Mouse (Mus musculus): ENCODE data around the gene Hspbap1.

Gene Hspbap1

GRCm38 (mm10) chr16:35806973-35807662 lies 36.9 kb downstream of the Hspbap1 start:
- no peak for DNase-seq

- no peak for DNase-seq
Measured at GRCm38 (mm10) chr16:35807663-35807992, 37.5 kb downstream of the Hspbap1 start.

GRCm38 (mm10) chr16:35808838-35809237 lies 38.7 kb downstream of the Hspbap1 start:
- no peak for DNase-seq

- no peak for DNase-seq
Measured at GRCm38 (mm10) chr16:35813119-35813518, 42.9 kb downstream of the Hspbap1 start.

DNA sequence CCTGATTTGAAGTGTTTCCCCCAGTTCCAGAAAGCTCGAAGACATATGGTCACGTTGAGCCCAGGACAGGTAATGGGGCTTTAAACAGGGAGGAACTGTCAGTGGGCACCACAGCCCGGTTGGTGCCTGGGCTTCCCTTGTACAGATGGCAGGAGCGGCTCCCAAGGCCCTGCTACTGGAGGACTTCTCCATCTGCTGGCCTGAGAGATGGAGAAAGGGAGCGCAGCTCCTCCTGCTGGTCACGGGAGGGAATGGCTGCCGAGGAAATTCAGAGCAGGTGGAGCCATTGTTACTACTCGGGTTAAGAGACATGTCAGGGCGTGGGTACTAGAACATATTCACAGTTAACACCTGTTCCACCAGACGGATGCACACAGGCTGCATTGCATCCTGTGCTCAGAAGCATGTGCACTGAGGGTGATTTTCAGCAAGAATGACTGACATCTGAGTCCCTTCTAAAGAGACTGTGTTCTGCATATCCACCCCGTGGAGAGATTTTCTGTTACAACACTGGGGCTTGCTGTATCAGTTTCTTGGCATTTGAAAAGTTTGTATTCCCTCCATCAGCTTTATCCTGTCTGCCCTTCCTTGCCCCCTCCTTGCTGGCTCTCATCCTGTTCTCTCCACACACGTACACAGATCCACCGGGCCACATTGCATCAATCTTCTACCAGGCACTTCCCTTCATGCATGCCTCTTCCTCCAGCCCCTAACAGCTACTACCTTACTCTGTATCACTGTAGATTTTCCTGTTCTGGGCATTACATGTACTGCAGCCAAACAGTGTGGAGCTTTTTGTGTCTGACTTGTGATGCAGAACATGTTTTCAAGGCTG lies 47.3 kb downstream of the Hspbap1 start:
- peak; percentile 92 for DNase-seq

DNA sequence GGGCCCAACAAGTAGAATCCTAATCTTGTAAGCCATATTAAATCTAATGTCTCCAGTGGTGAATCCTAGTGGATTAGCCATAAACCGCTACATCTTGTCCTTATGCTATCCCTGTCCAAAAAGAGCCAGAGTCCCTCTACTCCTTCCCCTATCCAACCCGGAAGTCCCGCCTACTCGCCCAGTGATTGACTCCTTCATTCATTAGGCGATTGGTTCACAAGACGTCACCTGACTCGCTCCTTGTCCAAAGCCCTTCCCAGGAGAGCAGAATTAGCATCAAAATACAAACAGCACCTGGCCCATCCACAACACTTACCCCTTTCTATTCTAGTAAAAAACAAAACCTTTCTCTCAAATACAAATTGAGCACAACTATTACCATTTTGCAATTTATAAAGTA lies 59.8 kb downstream of the Hspbap1 start:
- no peak for DNase-seq

- DNase-seq = no peak
Measured at GRCm38 (mm10) chr16:35832926-35833325, 62.8 kb downstream of the Hspbap1 start.

DNA sequence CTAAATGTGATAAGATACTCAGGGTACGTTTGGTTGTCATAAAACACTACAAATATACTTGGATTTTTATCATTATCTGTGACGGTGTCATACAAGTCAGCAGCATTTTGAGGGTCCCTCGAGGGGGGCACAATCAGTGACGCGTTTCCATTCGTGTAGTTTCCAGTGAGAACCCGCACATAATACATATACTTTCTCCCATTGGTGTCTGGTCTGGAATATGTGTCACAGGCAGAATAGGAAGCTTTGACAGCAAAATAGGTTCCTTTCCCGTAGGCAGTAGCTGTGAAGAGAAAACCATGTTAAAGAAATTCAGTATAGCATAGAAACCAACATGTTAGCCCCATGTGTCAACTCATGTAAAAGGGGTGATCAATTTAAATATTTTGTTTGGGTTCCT lies 64.5 kb downstream of the Hspbap1 start:
- DNase-seq = no peak

GRCm38 (mm10) chr16:35839680-35840079 lies 69.5 kb downstream of the Hspbap1 start:
- peak; percentile 46 for DNase-seq

DNA sequence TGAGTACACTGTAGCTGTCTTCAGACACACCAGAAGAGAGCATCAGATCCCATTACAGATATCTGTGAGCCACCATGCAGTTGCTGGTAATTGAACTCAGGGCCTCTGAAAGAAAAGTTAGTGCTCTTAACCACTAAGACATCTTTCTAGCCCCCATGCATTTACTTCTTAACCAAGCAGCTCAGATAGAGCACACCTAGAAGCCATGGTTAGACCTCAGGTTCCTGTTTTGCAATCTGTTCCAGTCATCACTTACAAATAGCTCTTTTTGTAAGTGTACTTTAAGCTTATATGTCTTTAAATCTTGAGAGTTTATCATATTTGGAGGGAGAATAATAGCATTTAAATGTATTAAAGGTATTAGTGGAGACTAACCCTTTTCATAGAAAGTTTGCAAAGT lies 77.0 kb downstream of the Hspbap1 start:
- DNase-seq = no peak

DNA sequence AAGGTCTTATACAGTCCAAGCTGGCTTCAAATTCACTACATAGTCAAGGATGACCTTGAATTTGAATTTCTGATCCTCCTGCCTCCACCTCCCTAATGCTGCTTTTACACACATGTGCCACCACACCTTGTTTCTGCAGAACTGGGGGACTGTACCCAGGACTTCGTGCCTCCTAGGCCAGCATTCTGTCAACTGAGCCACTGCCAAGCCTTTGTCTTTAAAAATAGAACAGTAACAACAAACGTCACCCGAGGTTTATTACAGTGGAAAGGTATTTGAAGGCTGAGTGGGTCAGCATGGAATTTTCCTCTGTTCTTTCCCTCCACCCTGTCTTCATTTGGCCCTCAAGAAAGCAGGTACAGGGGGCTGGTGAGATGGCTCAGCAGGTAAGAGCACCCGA lies 85.7 kb downstream of the Hspbap1 start:
- no peak for DNase-seq

DNA sequence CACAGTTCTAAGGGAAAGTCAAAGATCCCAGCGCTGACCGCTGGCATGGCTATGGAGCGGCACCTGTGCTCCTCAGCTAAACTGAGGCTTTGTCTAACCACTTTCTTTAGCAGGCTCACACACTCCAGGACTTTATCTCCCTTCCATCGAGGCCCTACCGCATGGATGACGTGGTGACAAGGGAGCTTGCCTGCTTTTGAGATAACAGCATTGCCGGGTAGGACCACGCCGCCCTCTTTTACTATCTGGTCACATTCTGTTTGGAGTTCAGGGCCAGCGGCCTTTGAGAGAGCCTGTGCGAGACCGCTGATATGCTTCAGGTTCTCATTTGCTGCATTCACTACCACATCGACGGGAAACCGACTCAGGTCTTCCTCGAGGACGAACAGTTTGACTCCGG lies 86.6 kb downstream of the Hspbap1 start:
- DNase-seq = no peak

DNA sequence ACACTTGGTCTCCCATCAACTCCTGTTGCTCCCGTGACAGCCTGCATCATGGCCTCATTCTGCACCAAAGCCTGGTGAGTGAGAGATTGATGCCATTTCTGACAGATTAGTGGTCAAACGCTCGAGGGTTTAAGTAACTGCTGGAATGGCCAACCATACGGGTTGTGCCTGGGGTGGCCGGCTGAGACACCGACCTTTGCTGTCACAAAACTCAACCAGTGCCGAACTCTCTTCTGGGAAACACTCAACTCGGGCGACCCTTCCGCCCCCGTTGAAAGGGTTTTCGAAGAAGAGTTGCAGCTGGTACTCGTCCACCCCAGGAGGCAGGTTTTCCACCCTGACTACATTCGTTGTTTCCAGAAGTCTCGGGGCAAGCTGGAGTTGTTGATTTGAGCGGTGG lies 90.1 kb downstream of the Hspbap1 start:
- no peak for DNase-seq

DNA sequence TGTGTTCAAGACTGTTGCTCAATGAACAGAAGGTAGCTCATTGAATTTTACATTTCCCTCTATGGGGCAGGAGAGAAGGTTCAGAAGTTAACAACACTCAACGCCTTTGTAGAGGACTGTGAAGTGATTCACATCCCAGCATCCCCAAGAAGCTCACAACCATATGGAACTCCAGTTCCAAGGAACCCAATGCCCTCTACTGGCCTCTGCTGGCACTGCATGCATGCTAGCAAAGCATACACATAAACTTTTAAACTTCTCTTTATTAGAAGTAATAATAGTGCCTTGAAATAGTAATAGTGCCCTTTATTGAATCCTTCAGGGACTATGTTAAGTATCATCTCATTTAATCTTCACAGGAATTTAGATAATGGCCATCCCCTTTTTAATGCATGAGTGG lies 91.9 kb downstream of the Hspbap1 start:
- no peak for DNase-seq

DNA sequence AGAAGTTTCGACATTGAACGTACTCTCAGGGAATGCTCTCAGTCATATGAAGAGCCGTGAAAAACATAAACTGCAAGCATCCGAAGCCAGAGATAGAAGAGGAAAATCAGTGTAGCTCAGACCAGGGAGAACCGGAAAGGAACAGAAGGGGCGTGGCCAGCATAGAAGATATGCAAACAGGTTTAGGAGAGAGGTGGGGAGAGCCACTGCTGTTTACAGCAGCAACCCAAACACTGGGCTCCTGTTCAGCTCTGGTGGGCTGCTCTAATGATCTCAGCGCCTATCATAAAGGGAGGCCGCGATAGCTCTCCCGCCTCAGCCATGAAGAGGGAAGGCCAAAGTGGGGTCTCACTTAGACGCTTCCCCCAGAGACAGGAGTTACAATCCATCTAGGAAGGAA lies 97.6 kb downstream of the Hspbap1 start:
- DNase-seq = no peak

DNA sequence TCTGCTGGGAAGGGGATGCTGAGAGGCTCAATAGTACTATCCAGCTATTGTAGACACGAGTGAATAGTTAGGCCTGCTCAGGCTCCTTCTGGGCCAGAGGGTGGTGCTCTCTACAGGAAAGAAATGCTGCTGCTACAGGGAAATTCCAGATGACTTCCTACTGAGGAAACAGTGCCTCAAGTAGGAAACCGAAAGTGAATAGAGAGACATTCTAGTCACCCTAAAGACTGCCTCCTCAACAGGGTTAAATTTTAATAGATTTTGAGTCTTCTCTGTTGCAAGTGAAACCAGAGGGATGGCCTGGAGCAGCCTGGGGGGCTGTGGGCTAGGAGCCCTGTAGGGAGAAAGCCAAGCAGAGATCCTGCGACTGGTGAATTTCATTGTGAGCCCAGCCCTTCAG lies 99.0 kb downstream of the Hspbap1 start:
- no peak for DNase-seq

DNA sequence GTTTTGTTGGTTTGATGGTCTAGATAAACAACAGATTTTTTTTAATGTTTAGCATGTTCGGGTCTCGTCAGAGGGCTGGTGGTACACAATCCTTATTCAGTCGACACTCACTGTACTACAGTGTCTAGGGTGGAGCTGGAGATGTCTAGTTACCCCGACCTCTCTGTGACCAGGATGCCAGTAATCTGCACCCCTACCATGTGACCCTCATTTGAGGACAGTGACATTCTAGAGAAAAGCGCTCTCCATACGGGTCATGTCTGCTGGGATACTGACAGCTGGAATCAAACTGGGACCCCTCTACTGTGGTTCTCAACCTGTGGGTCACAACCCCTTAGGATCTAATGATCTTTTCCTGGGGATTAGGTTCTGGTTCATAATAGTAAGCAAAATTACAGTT lies 99.5 kb downstream of the Hspbap1 start:
- DNase-seq = no peak

- DNase-seq = no peak
Measured at GRCm38 (mm10) chr16:35870581-35871047, 100.4 kb downstream of the Hspbap1 start.

DNA sequence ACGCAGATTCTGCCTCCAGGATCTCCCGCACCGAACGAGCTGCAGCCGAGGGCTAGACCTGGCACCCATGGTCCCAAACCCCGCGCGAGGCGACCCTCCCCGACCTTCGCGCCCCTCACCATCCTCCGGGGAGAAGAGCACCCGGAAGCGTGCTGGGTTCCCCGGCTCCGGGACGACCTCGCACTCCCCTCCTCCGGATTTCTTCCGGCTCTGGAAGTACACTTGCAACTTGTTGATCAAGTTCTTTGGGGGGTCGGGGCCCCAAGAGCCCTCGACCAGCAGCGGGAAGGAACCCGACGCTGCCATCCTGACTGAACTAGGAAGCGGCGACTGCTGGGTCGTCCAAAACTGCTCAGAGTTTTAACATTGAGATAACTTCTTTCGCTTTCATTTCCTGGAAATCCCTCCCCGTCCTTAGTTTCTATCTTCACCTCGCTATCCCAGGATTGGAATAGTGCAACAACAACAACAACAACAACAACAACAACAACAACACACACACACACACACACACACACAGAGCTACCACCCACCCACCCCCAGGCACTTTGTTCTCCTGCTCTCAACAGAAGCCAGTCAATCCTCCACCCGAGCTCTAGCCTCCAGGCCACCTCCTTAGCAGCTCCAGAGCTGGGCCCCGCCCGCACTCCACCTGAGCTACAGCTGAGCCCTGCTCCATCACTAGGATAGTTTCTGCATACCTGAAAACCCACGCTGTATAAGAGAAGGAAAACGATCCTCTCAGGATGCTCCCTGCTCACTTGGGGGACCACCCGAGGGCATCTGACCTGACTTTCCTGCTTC lies 101.1 kb downstream of the Hspbap1 start, which contains the start of gene Parp14:
Gene Parp14, minus strand, starts transcription at position 497 of the 804 bp plus-strand sequence.
- no peak for DNase-seq

- DNase-seq = no peak
Measured at GRCm38 (mm10) chr16:35871898-35872297, 101.7 kb downstream of the Hspbap1 start.

DNA sequence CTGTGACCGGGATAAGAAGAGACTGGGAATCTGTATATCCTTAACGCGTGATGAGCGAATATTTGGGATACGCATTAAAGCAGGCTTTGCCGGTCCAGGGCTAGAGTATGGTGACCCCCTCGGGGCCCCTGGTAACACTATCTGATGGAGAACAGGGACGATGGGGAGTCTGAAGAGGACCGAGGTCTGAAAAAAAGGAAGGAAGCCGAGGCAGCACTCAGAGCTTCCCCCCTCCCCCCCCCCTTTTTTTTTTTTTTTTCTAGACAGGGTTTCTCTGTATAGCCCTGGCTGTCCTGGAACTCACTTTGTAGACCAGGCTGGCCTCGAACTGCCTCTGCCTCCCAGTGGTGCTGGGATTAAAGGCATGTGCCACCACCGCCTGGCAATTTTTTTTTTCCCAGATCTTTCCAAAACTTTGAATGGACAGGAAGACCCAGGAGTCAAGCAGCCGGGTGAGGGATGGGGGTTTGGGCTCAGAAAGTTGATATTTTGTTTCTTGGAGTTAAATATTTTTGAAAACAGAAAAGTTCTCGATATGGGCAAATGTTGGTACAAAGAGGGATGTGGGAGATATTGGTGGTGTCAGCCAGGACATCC lies 102.3 kb downstream of the Hspbap1 start:
- DNase-seq = no peak

GRCm38 (mm10) chr16:35874416-35874815 lies 104.2 kb downstream of the Hspbap1 start:
- peak; percentile 23 for DNase-seq

Data from cerebellum, adult 9-10 months (tissue).